Mouse (Mus musculus) cerebellum, adult 2 months (tissue): ENCODE measurements around the gene Rims1. TPM values are rescaled to one million over a fixed set of nuclear protein-coding genes. Genes with fewer than 3 reads are reported as not detected.

ENCODE experiments used
- DNase-seq, 2 experiments: peaks; one replicate each; pipeline ENCODE4 v3.0.0; 2021
- H3K27ac ChIP-seq: fragments of 200-500 bp; 2 replicates; pipeline ENCODE4 v1.5.1; 2012; ENCODE audit warnings: low read length, control low read depth, inconsistent platforms; ENCODE audit not compliant: insufficient read depth
- H3K27me3 ChIP-seq: fragments of 200-500 bp; 2 replicates; pipeline ENCODE4 v1.6.1; 2012; ENCODE audit warnings: inconsistent platforms, mild to moderate bottlenecking, low read length, moderate library complexity; ENCODE audit not compliant: control insufficient read depth, insufficient read depth
- H3K4me1 ChIP-seq: fragments of 200-500 bp; 2 replicates; pipeline ENCODE4 v1.6.1; 2011; ENCODE audit warnings: low read length; ENCODE audit not compliant: control insufficient read depth, insufficient read depth
- H3K4me3 ChIP-seq: fragments of 200-500 bp; replicated peaks from 2 replicates; pipeline ENCODE3; 2011; ENCODE audit warnings: mild to moderate bottlenecking, low read depth, low read length, control low read depth; ENCODE audit not compliant: insufficient read depth
- CTCF ChIP-seq: fragments of 200-500 bp; IDR thresholded peaks from 2 replicates; pipeline ENCODE4 v1.5.1; 2011; ENCODE audit warnings: low read depth, mild to moderate bottlenecking, control low read depth, low read length, moderate library complexity, borderline replicate concordance; ENCODE audit not compliant: insufficient read depth
- POLR2A ChIP-seq: fragments of 200-500 bp; IDR thresholded peaks from 2 replicates; pipeline ENCODE4 v1.6.1; 2011; ENCODE audit warnings: low read length, control low read depth, borderline replicate concordance; ENCODE audit not compliant: insufficient read depth
- WGBS: fragments of 180-500 bp; shearing (Covaris S2); methylation state at CpG from one replicate; pipeline ENCODE4 v1.1.7; 2018; 5-methylcytosine and 5-hydroxymethylcytosine counted together
- polyA plus RNA-seq: library from polyadenylated mRNA; depleted of rRNA; stranded (reverse); fragments of >200 nt; gene quantifications from 2 replicates; pipeline ENCODE4 v1.2.3, GENCODE M21; 2012; rRNA removed

Rims1 gene
- polyA plus RNA-seq: 102 and 113 TPM in 2 replicates

DNA sequence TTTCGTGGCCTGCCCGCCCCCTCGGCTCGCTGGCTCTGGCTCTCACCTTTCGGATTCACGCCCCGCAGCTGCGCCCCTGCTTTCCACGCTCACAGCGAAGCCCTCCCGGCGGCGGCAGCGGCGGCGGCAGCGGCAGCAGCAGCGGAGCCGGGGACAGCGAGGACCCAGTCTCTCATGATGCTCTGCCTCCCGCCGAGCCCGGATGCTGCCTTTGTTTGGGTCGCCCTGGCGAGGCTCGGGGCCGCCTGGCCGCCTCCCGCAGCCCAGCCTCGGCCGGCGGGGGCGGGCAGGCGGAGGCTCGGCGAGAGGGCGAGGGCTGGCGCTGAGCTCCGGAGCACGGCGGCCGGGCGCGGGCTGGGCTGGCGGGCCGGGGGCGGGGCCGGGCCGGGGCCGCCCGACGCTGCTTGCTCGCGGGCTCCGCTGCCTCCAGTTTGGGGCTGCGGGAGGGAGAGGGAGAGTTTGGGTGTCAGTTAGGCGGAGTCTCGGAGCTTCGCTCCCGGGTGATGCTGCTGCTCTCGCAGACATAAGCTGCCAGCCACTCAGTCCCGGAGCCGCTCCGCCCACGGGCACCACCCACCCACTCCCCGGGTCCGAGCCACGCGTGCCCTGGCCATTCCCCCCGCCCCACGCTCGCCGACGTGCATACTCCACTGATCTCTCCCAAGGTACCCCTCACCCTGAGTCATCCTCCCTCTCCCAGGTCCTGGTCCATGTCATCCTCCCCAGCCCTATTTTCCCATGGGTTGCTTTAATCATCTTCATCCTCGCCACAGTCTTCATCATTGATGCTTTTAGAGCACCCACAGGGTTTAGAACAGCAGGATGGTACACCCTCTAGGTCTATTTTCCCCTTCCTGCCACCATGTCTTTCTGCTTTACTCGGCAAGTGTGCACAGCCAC lies at the start of gene Rims1:
TSS of gene Rims1 (minus strand) at position 269 of the 900 bp plus-strand sequence.
- DNase-seq: peak; percentile 90 to 91
- Histone ChIP-seq H3K27me3 (no peaks in the 10 kb centered on the region), H3K4me1 (no peaks in the 10 kb centered on the region; the same call in 1 of the 2 replicates), H3K4me3 (peak within 1 kb of the TSS; percentile 92), H3K27ac (peak within 1 kb of the TSS; percentile 97)
- TF ChIP-seq CTCF (no peak), POLR2A (peak; percentile 57)
- WGBS: under 1% methylated on average over 71 of the region's 76 CpGs

DNA sequence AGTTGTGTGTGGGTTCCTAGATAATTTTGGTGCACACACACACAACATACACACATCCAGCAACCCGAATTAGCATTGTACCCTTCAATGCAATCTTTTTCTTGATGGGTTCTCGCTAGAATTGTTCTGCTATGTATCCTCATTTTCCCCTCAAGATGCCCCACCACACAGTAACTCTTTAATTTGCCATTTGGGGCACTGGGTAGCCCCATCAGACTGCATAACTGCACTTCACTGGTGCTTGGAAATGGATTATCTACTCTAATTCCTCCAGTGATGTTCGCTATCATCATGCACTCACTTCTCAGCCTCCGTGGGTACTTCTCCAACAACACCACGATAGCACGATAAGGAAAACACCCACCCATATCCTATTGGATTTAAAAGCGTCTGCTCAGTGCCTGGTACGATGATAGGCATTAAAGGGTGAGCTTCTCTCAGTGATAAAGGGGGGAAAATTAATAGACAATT lies 867 bp upstream of the Rims1 start:
- Histone ChIP-seq H3K4me1 (no peaks in the 10 kb centered on the region; the same call in 1 of the 2 replicates), H3K27ac (peak overlapping the region; percentile 97), H3K4me3 (peak overlapping the region; percentile 92), H3K27me3 (no peaks in the 10 kb centered on the region)
- 9% methylated on average over 8 of the region's 8 CpGs for WGBS
- TF ChIP-seq POLR2A (no peak), CTCF (no peak)
- DNase-seq: peak in 1 of 2 experiments; percentile 46

DNA sequence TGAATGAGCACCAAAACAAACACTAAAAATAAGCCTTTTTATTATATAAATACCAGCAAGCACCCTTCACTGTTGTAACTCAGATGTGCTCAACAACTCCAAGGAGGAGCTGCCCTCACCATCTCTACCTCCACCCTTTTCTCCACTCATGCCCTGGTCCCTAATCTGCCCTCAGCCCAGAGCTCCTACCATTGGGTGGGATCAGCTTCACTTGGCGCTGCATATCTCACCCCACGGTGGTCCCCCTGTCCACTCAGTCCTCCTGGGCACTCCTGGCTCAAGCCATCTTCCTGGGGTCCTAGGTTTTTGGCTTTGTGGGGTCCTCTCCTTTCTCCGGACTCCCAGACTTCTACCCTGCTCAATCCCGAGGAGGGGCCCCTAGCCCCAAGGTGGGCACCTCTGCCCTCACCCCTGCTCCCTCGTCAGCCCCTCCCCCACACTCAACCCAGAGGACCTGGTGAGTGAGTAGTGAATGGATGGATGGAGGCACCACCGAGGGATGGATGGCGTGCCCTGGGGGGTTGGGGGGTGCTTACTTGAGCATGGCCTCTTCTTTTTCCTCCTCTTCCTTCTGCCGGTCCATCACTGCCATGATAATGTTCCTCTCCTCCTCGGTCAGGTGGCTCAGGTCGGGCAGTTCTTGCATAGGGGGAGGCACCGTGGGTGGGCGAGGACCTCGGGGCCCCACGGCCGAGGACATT lies 619 bp downstream of the Rims1 start:
- Histone ChIP-seq H3K27ac (peak overlapping the region; percentile 83), H3K4me1 (no peaks in the 10 kb centered on the region; the same call in 1 of the 2 replicates), H3K4me3 (peak overlapping the region; percentile 92), H3K27me3 (no peaks in the 10 kb centered on the region)
- no peak for TF ChIP-seq CTCF
- no peak for TF ChIP-seq POLR2A
- peak in 1 of 2 experiments; percentile 66 for DNase-seq
- 3% methylated on average over 15 of the region's 15 CpGs for WGBS

DNA sequence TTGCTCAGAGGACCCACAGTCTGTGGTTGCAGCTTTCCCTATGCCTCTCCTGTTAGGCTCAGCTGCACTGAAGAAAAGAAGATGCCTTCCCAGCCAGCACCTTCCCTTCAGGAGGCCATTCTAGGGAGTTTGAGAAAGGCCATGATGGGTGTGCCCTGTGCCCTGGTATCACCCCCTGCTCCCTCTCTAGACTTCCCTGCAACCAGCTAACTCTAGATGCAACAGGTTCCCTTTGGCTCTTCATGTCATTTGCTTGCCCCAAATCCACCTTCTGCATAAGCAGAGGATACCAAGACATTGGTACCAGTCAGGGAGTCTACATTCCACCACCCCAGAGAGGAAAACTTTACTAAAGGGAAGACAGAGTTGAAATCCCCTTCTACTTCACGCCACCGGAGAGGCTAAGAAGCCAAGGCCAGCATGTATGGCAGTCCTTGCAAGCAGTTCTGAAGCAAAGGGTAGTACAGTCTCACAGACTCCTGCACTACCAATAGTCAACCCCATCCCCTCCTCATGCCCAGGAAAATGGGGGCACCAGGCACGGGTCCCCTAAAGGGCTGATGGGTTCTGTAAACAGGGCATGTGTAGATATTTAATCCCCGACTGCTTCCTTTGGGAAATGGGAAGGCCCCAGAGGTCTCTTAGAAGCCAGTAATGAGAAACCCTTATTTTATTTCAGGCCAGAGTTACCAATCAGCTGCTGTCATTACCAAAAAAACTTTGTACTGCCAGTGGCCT lies 1.5 kb downstream of the Rims1 start:
- WGBS: 16% methylated on average over 4 of the region's 4 CpGs
- DNase-seq: peak; percentile 36 to 56

DNA sequence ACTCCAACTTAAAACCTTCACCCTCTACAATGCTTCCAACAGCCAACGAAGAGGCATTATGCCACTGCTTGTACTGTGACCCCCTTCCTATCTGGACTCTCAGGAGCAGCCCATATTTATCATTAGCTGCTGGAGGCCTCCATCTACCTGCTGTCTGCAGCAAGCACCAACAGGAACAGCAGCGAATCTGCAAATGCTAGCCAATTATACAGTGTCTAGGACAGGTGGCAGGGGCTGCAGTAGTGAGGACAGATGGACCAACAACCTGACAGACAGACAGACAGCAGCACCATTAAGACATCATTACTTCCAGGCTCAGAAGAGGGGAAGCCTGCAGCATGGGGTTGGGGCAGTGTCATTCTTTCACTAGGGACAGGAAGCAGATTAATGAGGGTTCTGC lies 2.3 kb downstream of the Rims1 start:
- Histone ChIP-seq H3K27me3 (no peaks in the 10 kb centered on the region), H3K27ac (peak overlapping the region; percentile 16), H3K4me3 (peak overlapping the region; percentile 59), H3K4me1 (peaks cover 9% of the 10 kb centered on the region; the same call in 1 of the 2 replicates)
- TF ChIP-seq CTCF (0 out of 2 replicates have a peak, but pooled peaks have one; percentile 1), POLR2A (peak; percentile 25; the same call in 1 of the 2 replicates)
- DNase-seq: peak; percentile 58 to 62
- 14% methylated on average over 2 of the region's 2 CpGs for WGBS

More for the DNA sequence above, 1.5 kb downstream of the Rims1 start:
- Histone ChIP-seq H3K27ac (peak overlapping the region; percentile 83), H3K4me1 (peaks cover 6% of the 10 kb centered on the region; the same call in 1 of the 2 replicates), H3K4me3 (peak overlapping the region; percentile 92), H3K27me3 (no peaks in the 10 kb centered on the region)
- TF ChIP-seq POLR2A (no peak), CTCF (no peak)

DNA sequence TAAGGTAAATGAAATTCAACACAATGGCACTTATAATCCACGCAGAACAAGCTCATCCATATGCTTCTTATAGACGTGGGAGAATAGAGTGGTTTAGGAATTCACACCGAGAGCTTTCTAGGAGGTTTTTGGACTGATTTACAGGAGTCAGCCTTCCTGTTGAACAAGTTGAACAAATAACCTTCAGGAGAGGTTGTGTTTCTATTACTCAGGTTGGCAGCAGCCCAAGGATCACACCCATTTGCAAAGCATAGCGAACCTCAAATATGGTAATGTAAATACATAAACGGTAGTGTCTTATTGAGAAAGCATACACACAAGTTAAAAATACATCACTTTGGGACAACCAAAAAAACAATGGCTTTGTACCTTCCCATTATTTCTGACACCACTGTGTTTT lies 5.5 kb downstream of the Rims1 start:
- WGBS: 42% methylated on average over 5 of the region's 5 CpGs
- TF ChIP-seq CTCF: no peak
- no peak for TF ChIP-seq POLR2A

DNA sequence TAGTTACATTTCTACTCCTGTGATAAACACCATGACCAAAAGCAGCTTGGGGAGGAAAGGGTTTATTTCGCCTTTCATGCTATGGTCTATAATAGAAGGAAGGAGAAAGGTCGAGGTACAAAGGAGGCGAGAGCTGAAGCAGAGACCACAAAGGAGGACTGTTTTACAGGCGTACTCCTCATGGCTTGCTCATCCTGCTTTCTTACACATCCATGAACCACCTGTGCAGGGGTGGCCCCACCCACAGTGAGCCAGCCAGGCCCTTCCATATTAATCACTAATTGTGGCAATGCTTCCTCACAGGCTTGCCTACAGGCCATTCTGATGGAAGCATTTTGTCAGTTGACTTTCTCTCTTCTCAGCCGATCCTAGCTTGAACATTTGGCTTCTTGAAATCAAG lies 8.7 kb downstream of the Rims1 start:
- H3K27me3 ChIP-seq: no peaks in the 10 kb centered on the region
- 58% methylated on average over 5 of the region's 5 CpGs for WGBS
- DNase-seq: no peak
- H3K4me1 ChIP-seq: peaks cover 15% of the 10 kb centered on the region; the same call in 1 of the 2 replicates
- TF ChIP-seq POLR2A: no peak
- H3K4me3 ChIP-seq: no peak overlapping the region
- no peak overlapping the region for H3K27ac ChIP-seq

More for the DNA sequence above, 5.5 kb downstream of the Rims1 start:
- no peaks in the 10 kb centered on the region for H3K27me3 ChIP-seq
- H3K27ac ChIP-seq: no peak overlapping the region
- peaks cover 15% of the 10 kb centered on the region; the same call in 1 of the 2 replicates for H3K4me1 ChIP-seq
- no peak overlapping the region for H3K4me3 ChIP-seq
- DNase-seq: no peak
